Mouse (Mus musculus) myocyte (in vitro differentiated cells): Measurements from ENCODE around the gene Tnks2.

Source experiments
- CEBPB ChIP-seq: IDR thresholded peaks from 2 replicates; pipeline ENCODE4 v1.6.1; 2011; ENCODE audit warnings: mild to moderate bottlenecking, moderate library complexity; ENCODE audit not compliant: poor library complexity, insufficient read depth, severe bottlenecking
- E2F4 ChIP-seq: IDR thresholded peaks from one replicate; pipeline ENCODE4 v1.6.1; 2011; ENCODE audit warnings: mild to moderate bottlenecking, control low read depth, moderate library complexity; ENCODE audit not compliant: insufficient read depth
- MAX ChIP-seq: IDR thresholded peaks from one replicate; pipeline ENCODE4 v1.6.1; 2011; ENCODE audit warnings: low read depth, mild to moderate bottlenecking, control low read depth
- MYOD1 ChIP-seq, 3 experiments: IDR thresholded peaks; one replicate each; pipeline ENCODE4 v1.6.1; 2011; ENCODE audit warnings: control low read depth in 2 of 3, low read depth in 2 of 3, mild to moderate bottlenecking in 2 of 3, moderate library complexity in 1 of 3; ENCODE audit not compliant: insufficient read length in 2 of 3, control insufficient read depth in 1 of 3
- MYOG ChIP-seq, 3 experiments: IDR thresholded peaks; one replicate each; pipeline ENCODE4 v1.6.1; 2011; ENCODE audit warnings: control low read depth in 2 of 3, low read depth in 2 of 3, mild to moderate bottlenecking in 2 of 3; ENCODE audit not compliant: insufficient read length in 2 of 3, control insufficient read depth in 1 of 3, insufficient read depth in 1 of 3
- POLR2A ChIP-seq: IDR thresholded peaks from one replicate; pipeline ENCODE4 v1.6.1; 2011; ENCODE audit warnings: low read depth, mild to moderate bottlenecking, control low read depth, moderate library complexity; ENCODE audit not compliant: insufficient read length
- POLR2AphosphoS2 ChIP-seq: IDR thresholded peaks from one replicate; pipeline ENCODE4 v1.6.1; 2011; ENCODE audit warnings: low read depth, control low read depth; ENCODE audit not compliant: insufficient read length
- REST ChIP-seq: IDR thresholded peaks from one replicate; pipeline ENCODE4 v1.6.1; 2011; ENCODE audit warnings: mild to moderate bottlenecking, control low read depth, moderate library complexity; ENCODE audit not compliant: insufficient read depth, insufficient read length
- SRF ChIP-seq: IDR thresholded peaks from one replicate; pipeline ENCODE4 v1.6.1; 2011; ENCODE audit warnings: low read depth; ENCODE audit not compliant: control insufficient read depth, insufficient read length
- TCF12 ChIP-seq: IDR thresholded peaks from one replicate; pipeline ENCODE4 v1.6.1; 2011; ENCODE audit warnings: mild to moderate bottlenecking, control low read depth; ENCODE audit not compliant: poor library complexity, insufficient read depth, severe bottlenecking
- TCF3 ChIP-seq: IDR thresholded peaks from one replicate; pipeline ENCODE4 v1.6.1; 2011; ENCODE audit warnings: low read depth, control low read depth; ENCODE audit not compliant: insufficient read length
- USF1 ChIP-seq: IDR thresholded peaks from one replicate; pipeline ENCODE4 v1.6.1; 2011; ENCODE audit warnings: low read depth, mild to moderate bottlenecking, control low read depth, moderate library complexity

- no peak for TF ChIP-seq MAX
- TF ChIP-seq POLR2A, result no peak
- TF ChIP-seq E2F4, result no peak
- TF ChIP-seq USF1, result no peak
- TF ChIP-seq MYOG (IDR thresholded peaks at IDR 0.05; ENCODE audit: control insufficient read depth in 1 of 3, insufficient read depth in 1 of 3, insufficient read length in 2 of 3, low read depth in 2 of 3), result no peak
- no peak for TF ChIP-seq POLR2AphosphoS2
- TF ChIP-seq REST, result no peak
- TF ChIP-seq CEBPB, result no peak
- no peak for TF ChIP-seq TCF12
- no peak for TF ChIP-seq MYOD1 (IDR thresholded peaks at IDR 0.05; ENCODE audit: control insufficient read depth in 1 of 3, insufficient read length in 2 of 3, low read depth in 2 of 3)
- no peak for TF ChIP-seq SRF
- no peak for TF ChIP-seq TCF3
Measured at GRCm38 (mm10) chr19:36887706-36888105, 53.7 kb downstream of the Tnks2 start.
